Mouse (Mus musculus): ENCODE measurements around the gene Lsp1. TPM values are rescaled to one million over a fixed set of nuclear protein-coding genes. Genes with fewer than 3 reads are reported as not detected.

Lsp1 gene
- total RNA-seq (2014; rRNA removed) (1.4 and 1.8 TPM in 2 replicates), polyA plus RNA-seq (2012; rRNA removed) (3.1 and 6.0 TPM in 2 replicates)

- H3K27ac ChIP-seq (replicated peaks; ENCODE audit: insufficient read depth, low read depth, low read length), result no peak within 1 kb of the TSS
- H3K27me3 ChIP-seq (ENCODE audit: control insufficient read depth, insufficient read depth, low read length), result no peaks in the 10 kb centered on the region
- no peak for DNase-seq (ENCODE audit: extremely low read depth, low read depth, low spot score)
- no peaks in the 10 kb centered on the region for H3K36me3 ChIP-seq (ENCODE audit: control insufficient read depth, insufficient read depth, low read length)
- 83% methylated on average over 7 of the region's 7 CpGs for WGBS
- H3K79me2 ChIP-seq (ENCODE audit: control insufficient read depth, insufficient read depth, low read length), result no peaks in the 10 kb centered on the region
- no peaks in the 10 kb centered on the region for H3K4me1 ChIP-seq (ENCODE audit: control insufficient read depth, insufficient read depth, low read length)
- H3K4me3 ChIP-seq (ENCODE audit: insufficient read depth, low read depth, low read length), result peak within 1 kb of the TSS; percentile 31; the same call in 1 of the 2 replicates
- no peak for TF ChIP-seq POLR2A (IDR thresholded peaks at IDR 0.05; ENCODE audit: extremely low read depth, insufficient read depth, low read length)
- TF ChIP-seq CTCF (IDR thresholded peaks at IDR 0.05; ENCODE audit: low read depth, low read length), result no peak
- H3K9ac ChIP-seq (ENCODE audit: low read depth, low read length), result no peak within 1 kb of the TSS
Observed at GRCm38 (mm10) chr7:142460636-142461077, at the start of gene Lsp1. Gene Lsp1, plus strand, starts transcription at chr7:142460809.

- Histone ChIP-seq H3K4me1 (ENCODE audit: control insufficient read depth, insufficient read depth, low read length) (no peaks in the 10 kb centered on the region), H3K27ac (replicated peaks; ENCODE audit: insufficient read depth, low read depth, low read length) (no peak overlapping the region), H3K36me3 (ENCODE audit: control insufficient read depth, insufficient read depth, low read length) (no peaks in the 10 kb centered on the region), H3K4me3 (ENCODE audit: insufficient read depth, low read depth, low read length) (no peak overlapping the region), H3K27me3 (ENCODE audit: control insufficient read depth, insufficient read depth, low read length) (no peaks in the 10 kb centered on the region), H3K79me2 (ENCODE audit: control insufficient read depth, insufficient read depth, low read length) (no peaks in the 10 kb centered on the region), H3K9ac (ENCODE audit: low read depth, low read length) (no peak overlapping the region)
- WGBS, result 76% methylated on average over 6 of the region's 6 CpGs
- DNase-seq (ENCODE audit: extremely low read depth, low read depth, low spot score), result no peak
- TF ChIP-seq CTCF (IDR thresholded peaks at IDR 0.05; ENCODE audit: low read depth, low read length), result no peak
- no peak for TF ChIP-seq POLR2A (IDR thresholded peaks at IDR 0.05; ENCODE audit: extremely low read depth, insufficient read depth, low read length)
Observed at GRCm38 (mm10) chr7:142413285-142413684, 47.3 kb upstream of the Lsp1 start.

GRCm38 (mm10) chr7:142415314-142415713 is 45.3 kb upstream of the Lsp1 start:
- H3K36me3 ChIP-seq (ENCODE audit: control insufficient read depth, insufficient read depth, low read length), result no peaks in the 10 kb centered on the region
- TF ChIP-seq CTCF (IDR thresholded peaks at IDR 0.05; ENCODE audit: low read depth, low read length), result no peak
- TF ChIP-seq POLR2A (IDR thresholded peaks at IDR 0.05; ENCODE audit: extremely low read depth, insufficient read depth, low read length), result no peak
- WGBS, result 66% methylated on average over 4 of the region's 4 CpGs
- no peaks in the 10 kb centered on the region for H3K27me3 ChIP-seq (ENCODE audit: control insufficient read depth, insufficient read depth, low read length)
- no peak for DNase-seq (ENCODE audit: extremely low read depth, low read depth, low spot score)
- H3K27ac ChIP-seq (replicated peaks; ENCODE audit: insufficient read depth, low read depth, low read length), result no peak overlapping the region
- H3K79me2 ChIP-seq (ENCODE audit: control insufficient read depth, insufficient read depth, low read length), result no peaks in the 10 kb centered on the region
- H3K4me1 ChIP-seq (ENCODE audit: control insufficient read depth, insufficient read depth, low read length), result no peaks in the 10 kb centered on the region
- no peak overlapping the region for H3K9ac ChIP-seq (ENCODE audit: low read depth, low read length)
- no peak overlapping the region for H3K4me3 ChIP-seq (ENCODE audit: insufficient read depth, low read depth, low read length)

GRCm38 (mm10) chr7:142416225-142416624 is 44.4 kb upstream of the Lsp1 start:
- no peaks in the 10 kb centered on the region for H3K4me1 ChIP-seq (ENCODE audit: control insufficient read depth, insufficient read depth, low read length)
- no peak overlapping the region for H3K4me3 ChIP-seq (ENCODE audit: insufficient read depth, low read depth, low read length)
- no peak for DNase-seq (ENCODE audit: extremely low read depth, low read depth, low spot score)
- 78% methylated on average over 3 of the region's 3 CpGs for WGBS
- no peaks in the 10 kb centered on the region for H3K36me3 ChIP-seq (ENCODE audit: control insufficient read depth, insufficient read depth, low read length)
- no peak overlapping the region for H3K27ac ChIP-seq (replicated peaks; ENCODE audit: insufficient read depth, low read depth, low read length)
- no peaks in the 10 kb centered on the region for H3K27me3 ChIP-seq (ENCODE audit: control insufficient read depth, insufficient read depth, low read length)
- H3K79me2 ChIP-seq (ENCODE audit: control insufficient read depth, insufficient read depth, low read length), result no peaks in the 10 kb centered on the region
- TF ChIP-seq CTCF (IDR thresholded peaks at IDR 0.05; ENCODE audit: low read depth, low read length) (no peak), POLR2A (IDR thresholded peaks at IDR 0.05; ENCODE audit: extremely low read depth, insufficient read depth, low read length) (no peak)
- H3K9ac ChIP-seq (ENCODE audit: low read depth, low read length), result no peak overlapping the region

- H3K27ac ChIP-seq (replicated peaks; ENCODE audit: insufficient read depth, low read depth, low read length), result no peak overlapping the region
- no peaks in the 10 kb centered on the region for H3K4me1 ChIP-seq (ENCODE audit: control insufficient read depth, insufficient read depth, low read length)
- no peaks in the 10 kb centered on the region for H3K27me3 ChIP-seq (ENCODE audit: control insufficient read depth, insufficient read depth, low read length)
- H3K4me3 ChIP-seq (ENCODE audit: insufficient read depth, low read depth, low read length), result no peak overlapping the region
- H3K36me3 ChIP-seq (ENCODE audit: control insufficient read depth, insufficient read depth, low read length), result no peaks in the 10 kb centered on the region
- no peak for TF ChIP-seq POLR2A (IDR thresholded peaks at IDR 0.05; ENCODE audit: extremely low read depth, insufficient read depth, low read length)
- TF ChIP-seq CTCF (IDR thresholded peaks at IDR 0.05; ENCODE audit: low read depth, low read length), result no peak
- H3K9ac ChIP-seq (ENCODE audit: low read depth, low read length), result no peak overlapping the region
- WGBS, result 95% methylated on average over 2 of the region's 2 CpGs
- no peaks in the 10 kb centered on the region for H3K79me2 ChIP-seq (ENCODE audit: control insufficient read depth, insufficient read depth, low read length)
- DNase-seq (ENCODE audit: extremely low read depth, low read depth, low spot score), result no peak
Observed at GRCm38 (mm10) chr7:142418027-142418426, 42.6 kb upstream of the Lsp1 start.

GRCm38 (mm10) chr7:142418679-142419078 is 41.9 kb upstream of the Lsp1 start:
- WGBS, result 92% methylated on average over 8 of the region's 8 CpGs
- DNase-seq (ENCODE audit: extremely low read depth, low read depth, low spot score), result no peak
- H3K27ac ChIP-seq (replicated peaks; ENCODE audit: insufficient read depth, low read depth, low read length), result no peak overlapping the region
- H3K36me3 ChIP-seq (ENCODE audit: control insufficient read depth, insufficient read depth, low read length), result no peaks in the 10 kb centered on the region
- TF ChIP-seq CTCF (IDR thresholded peaks at IDR 0.05; ENCODE audit: low read depth, low read length), result no peak
- no peak for TF ChIP-seq POLR2A (IDR thresholded peaks at IDR 0.05; ENCODE audit: extremely low read depth, insufficient read depth, low read length)
- H3K4me1 ChIP-seq (ENCODE audit: control insufficient read depth, insufficient read depth, low read length), result no peaks in the 10 kb centered on the region
- no peaks in the 10 kb centered on the region for H3K79me2 ChIP-seq (ENCODE audit: control insufficient read depth, insufficient read depth, low read length)
- no peaks in the 10 kb centered on the region for H3K27me3 ChIP-seq (ENCODE audit: control insufficient read depth, insufficient read depth, low read length)
- no peak overlapping the region for H3K4me3 ChIP-seq (ENCODE audit: insufficient read depth, low read depth, low read length)
- H3K9ac ChIP-seq (ENCODE audit: low read depth, low read length), result no peak overlapping the region
